ENCODE assay signal across 9 mouse cellular contexts in the genomic region with DNA sequence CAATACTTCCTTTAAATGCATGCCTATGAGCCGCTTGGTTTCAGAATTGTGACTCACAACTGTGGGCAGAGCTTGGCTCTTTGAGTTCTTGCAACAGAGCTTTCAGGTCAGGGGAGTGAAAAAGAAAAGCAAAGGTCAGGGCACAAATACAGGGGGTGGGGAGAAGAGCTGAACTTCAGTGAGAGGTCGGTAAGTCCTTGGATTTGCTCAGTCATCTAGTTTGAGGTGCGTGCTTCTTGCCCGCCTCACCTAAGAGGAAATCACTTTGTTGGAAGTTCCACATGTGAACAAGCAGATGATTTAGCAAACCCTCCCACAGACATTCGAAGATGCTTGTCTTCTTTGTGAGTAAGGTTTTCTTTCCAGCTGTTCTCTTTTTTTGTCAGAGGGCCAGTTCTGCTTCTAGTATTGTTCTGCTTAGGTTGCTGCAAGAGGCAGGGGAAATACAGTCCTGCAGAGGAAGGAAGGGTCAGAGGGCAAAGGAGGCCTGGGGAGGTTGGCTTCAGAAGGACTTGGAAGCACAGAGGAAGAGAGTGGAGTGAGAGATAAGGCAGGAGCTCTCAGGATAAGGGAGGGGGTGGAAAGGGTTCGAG. TPM values are rescaled to one million over a fixed set of nuclear protein-coding genes. Genes with fewer than 3 reads are reported as not detected.
DNase-seq lines count a peak whose midpoint lies in the region; ATAC-seq and TF ChIP-seq lines count a peak whose summit lies in the region.
"Had no signal": no experiment of that assay in that cellular context is flagged by ENCODE, and none has a peak within 500 bp of the region (broad histone marks: within the 10 kb centered on the region; RNA-seq: fewer than 3 reads in every experiment).

No protein-coding gene starts in this region.

- H3K9me3 ChIP-seq in heart, embryonic 10.5 days = no peaks in the 10 kb centered on the region
- H3K9me3 ChIP-seq in limb, embryonic 13.5 days = no peaks in the 10 kb centered on the region
- H3K9me3 ChIP-seq in stomach, embryonic 15.5 days = no peaks in the 10 kb centered on the region
- H3K9me3 ChIP-seq: embryonic facial prominence, embryonic 13.5 days had no signal

- peaks cover 18% of the 10 kb centered on the region for H3K4me1 ChIP-seq in heart, embryonic 10.5 days
- H3K4me1 ChIP-seq in limb, embryonic 13.5 days = peaks cover 12% of the 10 kb centered on the region; the same call in 1 of the 2 replicates
- no peaks in the 10 kb centered on the region for H3K4me1 ChIP-seq in stomach, embryonic 15.5 days
- H3K4me1 ChIP-seq in thymus, adult 2 months (replicated peaks; ENCODE audit: control insufficient read depth, insufficient read depth, low read length) = peaks cover 5% of the 10 kb centered on the region; the same call in 1 of the 2 replicates
- H3K4me1 ChIP-seq: embryonic facial prominence, embryonic 13.5 days had no signal

- WGBS in heart, embryonic 10.5 days = 28% methylated on average over 6 of the region's 6 CpGs
- WGBS in limb, embryonic 13.5 days = 47% methylated on average over 6 of the region's 6 CpGs
- WGBS in stomach, embryonic 15.5 days = 39% methylated on average over 6 of the region's 6 CpGs
- 49% methylated on average over 6 of the region's 6 CpGs for WGBS in thymus, adult 2 months

- H3K4me3 ChIP-seq in heart, embryonic 10.5 days = no peak overlapping the region
- no peak overlapping the region for H3K4me3 ChIP-seq in limb, embryonic 13.5 days
- H3K4me3 ChIP-seq in stomach, embryonic 15.5 days (replicated peaks) = no peak overlapping the region
- H3K4me3 ChIP-seq in thymus, adult 2 months (ENCODE audit: control insufficient read depth, insufficient read depth, low read length) = no peak overlapping the region
- H3K4me3 ChIP-seq: embryonic facial prominence, embryonic 13.5 days had no signal

- no peaks in the 10 kb centered on the region for H3K36me3 ChIP-seq in heart, embryonic 10.5 days
- H3K36me3 ChIP-seq in limb, embryonic 13.5 days = no peaks in the 10 kb centered on the region
- no peaks in the 10 kb centered on the region for H3K36me3 ChIP-seq in stomach, embryonic 15.5 days
- H3K36me3 ChIP-seq in thymus, adult 2 months (ENCODE audit: control insufficient read depth, insufficient read depth, low read length) = no peaks in the 10 kb centered on the region
- H3K36me3 ChIP-seq: embryonic facial prominence, embryonic 13.5 days had no signal

- H3K9ac ChIP-seq in limb, embryonic 13.5 days = no peak overlapping the region
- H3K9ac ChIP-seq in stomach, embryonic 15.5 days = no peak overlapping the region
- H3K9ac ChIP-seq: embryonic facial prominence, embryonic 13.5 days had no signal

- peak overlapping the region; percentile 83 for H3K27ac ChIP-seq in heart, embryonic 10.5 days
- peak overlapping the region; percentile 28; the same call in 1 of the 2 replicates for H3K27ac ChIP-seq in limb, embryonic 13.5 days
- H3K27ac ChIP-seq in stomach, embryonic 15.5 days = peak overlapping the region; percentile 48; the same call in 1 of the 2 replicates
- H3K27ac ChIP-seq in thymus, adult 2 months (ENCODE audit: control insufficient read depth, insufficient read depth, low read length) = no peak overlapping the region
- H3K27ac ChIP-seq: embryonic facial prominence, embryonic 13.5 days had no signal

- no peak for TF ChIP-seq POLR2A in thymus, adult 2 months (IDR thresholded peaks at IDR 0.05; ENCODE audit: control insufficient read depth, extremely low read depth, insufficient read depth, low read length, poor library complexity)

- H3K27me3 ChIP-seq in heart, embryonic 10.5 days (ENCODE audit: insufficient read depth, poor library complexity, severe bottlenecking) = no peaks in the 10 kb centered on the region
- no peaks in the 10 kb centered on the region for H3K27me3 ChIP-seq in limb, embryonic 13.5 days
- no peaks in the 10 kb centered on the region for H3K27me3 ChIP-seq in stomach, embryonic 15.5 days (replicated peaks)
- no peaks in the 10 kb centered on the region for H3K27me3 ChIP-seq in thymus, adult 2 months (ENCODE audit: control insufficient read depth, insufficient read depth, low read length)
- H3K27me3 ChIP-seq: embryonic facial prominence, embryonic 13.5 days had no signal

- no peak for TF ChIP-seq CTCF in thymus, adult 2 months (IDR thresholded peaks at IDR 0.05; ENCODE audit: borderline replicate concordance, control insufficient read depth, extremely low read depth, insufficient read depth, low read length, poor library complexity)

- H3K4me2 ChIP-seq in limb, embryonic 13.5 days (replicated peaks) = no peak overlapping the region
- no peak overlapping the region for H3K4me2 ChIP-seq in stomach, embryonic 15.5 days
- H3K4me2 ChIP-seq: embryonic facial prominence, embryonic 13.5 days had no signal

- peak; percentile 38 for DNase-seq in CD4-positive helper T cell, adult 2 months (ENCODE audit: low read depth, low spot score)
- DNase-seq in adipocyte (ENCODE audit: low spot score) = peak; percentile 83
- no peak for DNase-seq in heart, embryonic 10.5 days (ENCODE audit: low spot score)
- DNase-seq in spleen, postnatal 4 days (ENCODE audit: low spot score in 2 of 2) = no peak
- no peak for DNase-seq in thymus, postnatal 14 days
- DNase-seq in thymus, adult 2 months = no peak

- ATAC-seq in limb, embryonic 13.5 days (ENCODE audit: low FRiP score, low read depth) = no peak
- peak; percentile 58; the same call in 1 of the 2 replicates for ATAC-seq in stomach, embryonic 15.5 days (ENCODE audit: insufficient read depth, low FRiP score, low read depth)

RNA-seq across cellular contexts. Expression of gene Gtdc1, which starts 25.5 kb away (rescaled TPM):
- 10.5 and 10.7 TPM in 2 replicates for polyA plus RNA-seq in heart, embryonic 10.5 days (2016; fragmentation: Nextera tagmentation; extraction: Ambion mirVana)
- 18.2 and 18.4 TPM in 2 replicates for polyA plus RNA-seq in limb, embryonic 13.5 days (2015; fragmentation: Nextera tagmentation; extraction: Ambion mirVana)
- 12.6 and 13.1 TPM in 2 replicates for polyA plus RNA-seq in stomach, embryonic 15.5 days (2015; fragmentation: Nextera tagmentation; extraction: Ambion mirVana)
- polyA plus RNA-seq in thymus, adult 2 months (2012; rRNA removed) = 11.1 and 13.9 TPM in 2 replicates

Comparison
In these comparisons a context has a peak if more than half of its experiments do, and no peak if none do; other contexts are left out.
1. DNase-seq: peak in CD4-positive helper T cell, adult 2 months (single experiment) and adipocyte (single experiment); none in heart, embryonic 10.5 days (single experiment), spleen, postnatal 4 days (0 of 2), thymus, postnatal 14 days (single experiment) and thymus, adult 2 months (single experiment).